Mouse (Mus musculus): ENCODE data around the gene Gse1. TPM values are rescaled to one million over a fixed set of nuclear protein-coding genes. Genes with fewer than 3 reads are reported as not detected.
A peak's percentile ranks its signal among the peaks of the same experiment; 100 is the strongest.

Gene Gse1
- total RNA-seq, 2 experiments from 2014 or later: 105 to 134 TPM

DNA sequence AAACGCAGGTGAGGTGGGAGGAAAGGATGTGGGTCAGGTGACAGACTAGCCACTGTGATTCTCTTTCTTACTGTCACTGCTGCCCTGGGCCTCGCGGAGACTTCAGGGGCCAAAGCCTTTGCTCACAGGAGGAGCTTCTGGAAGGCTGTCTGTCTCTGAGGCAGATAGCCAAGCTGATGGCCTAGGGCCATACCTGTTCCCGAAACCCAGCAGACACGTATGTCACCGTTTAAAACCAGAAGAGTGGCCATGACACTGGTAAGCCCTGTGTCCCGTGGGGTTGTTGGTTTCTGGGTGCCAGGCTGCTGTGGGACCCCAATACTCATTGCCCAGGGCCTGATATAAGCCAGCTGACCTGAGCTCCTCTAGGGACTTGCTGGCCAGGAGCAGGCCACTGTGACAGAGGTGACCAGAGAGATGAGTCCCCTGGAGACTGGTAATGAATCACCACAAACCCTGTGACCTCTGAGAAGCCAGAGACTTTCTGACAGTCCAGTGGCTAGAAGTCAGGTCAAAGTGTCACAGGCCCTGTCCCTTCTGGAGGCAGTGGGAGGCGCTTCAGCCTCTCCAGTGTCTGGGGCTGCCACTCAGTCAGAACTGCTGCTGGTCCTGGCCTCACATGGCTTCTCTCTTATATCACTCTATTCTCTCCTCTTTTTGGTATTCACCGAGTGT lies 253.9 kb downstream of the Gse1 start:
- ATAC-seq (replicated peaks; ENCODE audit: low FRiP score, poor library complexity, severe bottlenecking): no peak

DNA sequence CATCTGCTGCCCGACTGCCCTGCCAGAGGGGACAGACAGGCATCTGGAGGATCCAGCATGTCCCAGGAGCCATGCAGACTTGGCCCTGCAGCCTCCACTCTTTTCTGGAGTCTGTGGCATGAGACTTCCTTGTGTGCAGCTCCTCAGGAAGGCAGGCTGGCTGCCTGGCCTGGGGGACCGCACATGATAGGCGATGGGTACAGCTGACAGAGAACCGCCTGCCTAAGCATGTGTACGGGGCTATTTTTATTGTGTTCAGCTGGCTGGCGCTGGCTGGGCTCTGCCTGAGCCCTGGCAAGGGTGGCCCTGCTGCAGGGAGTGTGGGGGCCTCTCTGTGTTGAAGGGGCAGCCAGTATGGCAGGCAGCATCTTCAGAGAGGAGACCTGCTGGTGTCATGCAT lies 256.2 kb downstream of the Gse1 start:
- ATAC-seq (replicated peaks; ENCODE audit: low FRiP score, poor library complexity, severe bottlenecking): no peak

DNA sequence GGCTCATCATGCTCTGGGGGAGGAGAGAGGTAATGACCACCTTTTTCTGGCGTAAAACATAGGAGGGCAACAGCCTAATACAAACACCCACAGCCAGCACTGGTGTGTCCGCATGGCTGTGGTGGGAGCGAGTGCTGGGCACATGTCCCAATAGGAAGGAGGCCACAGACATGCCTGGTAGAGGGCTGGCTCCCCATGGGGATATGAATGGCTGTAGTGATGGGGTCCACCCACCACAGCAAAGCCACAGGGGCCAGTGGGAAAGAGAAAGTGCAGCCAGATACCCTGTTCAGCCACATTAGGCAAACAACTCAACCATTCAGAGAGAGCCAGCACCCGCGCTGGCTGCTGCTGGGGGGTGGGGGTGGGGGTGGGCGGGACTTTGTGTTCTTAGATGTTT lies 256.9 kb downstream of the Gse1 start:
- no peak for ATAC-seq (replicated peaks; ENCODE audit: low FRiP score, poor library complexity, severe bottlenecking)

DNA sequence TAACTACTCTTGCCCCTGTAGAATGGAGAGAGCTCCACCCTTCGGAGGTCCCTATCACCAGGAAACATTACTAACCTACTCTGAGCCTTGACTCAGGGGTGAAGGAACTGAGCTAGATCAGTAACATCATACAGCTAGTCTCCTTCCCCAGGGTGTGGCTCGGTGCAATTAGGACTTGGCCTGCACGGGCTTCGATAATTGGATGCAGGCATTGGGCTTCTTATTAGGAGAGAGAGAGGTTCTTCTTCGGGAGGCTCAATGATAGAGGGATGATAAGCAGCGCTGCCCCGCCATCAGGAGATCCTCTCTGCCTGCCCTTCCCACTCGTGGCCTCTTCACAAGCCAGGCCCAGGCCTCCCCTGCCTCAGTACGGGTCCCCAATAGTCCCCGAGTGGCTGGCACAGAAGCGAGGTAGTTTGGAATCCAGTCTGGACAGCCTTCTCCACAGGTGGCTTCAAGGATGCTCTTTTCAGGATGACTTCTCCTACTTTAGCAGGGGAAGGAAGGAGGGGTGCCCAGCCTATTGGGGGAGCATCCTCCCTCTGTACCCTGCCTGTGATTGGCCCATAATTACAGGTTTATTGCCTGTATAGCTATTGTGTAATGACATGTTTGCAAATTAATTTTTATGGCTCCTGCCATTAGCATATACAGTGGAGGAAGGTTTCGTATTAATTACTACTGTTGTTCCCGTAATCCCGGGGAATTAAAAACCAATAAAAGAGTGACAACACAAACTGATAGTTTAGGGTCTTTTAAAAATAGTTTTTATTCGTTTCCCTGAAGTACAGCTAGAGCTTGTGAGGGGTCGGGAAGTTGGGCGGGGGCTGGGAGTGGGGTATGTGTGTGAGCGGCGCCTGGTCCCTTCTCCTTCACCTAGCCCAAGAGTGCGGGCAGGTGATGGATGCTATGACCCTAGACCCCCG lies 257.6 kb downstream of the Gse1 start:
- ATAC-seq (replicated peaks; ENCODE audit: low FRiP score, poor library complexity, severe bottlenecking): peak; percentile 68

DNA sequence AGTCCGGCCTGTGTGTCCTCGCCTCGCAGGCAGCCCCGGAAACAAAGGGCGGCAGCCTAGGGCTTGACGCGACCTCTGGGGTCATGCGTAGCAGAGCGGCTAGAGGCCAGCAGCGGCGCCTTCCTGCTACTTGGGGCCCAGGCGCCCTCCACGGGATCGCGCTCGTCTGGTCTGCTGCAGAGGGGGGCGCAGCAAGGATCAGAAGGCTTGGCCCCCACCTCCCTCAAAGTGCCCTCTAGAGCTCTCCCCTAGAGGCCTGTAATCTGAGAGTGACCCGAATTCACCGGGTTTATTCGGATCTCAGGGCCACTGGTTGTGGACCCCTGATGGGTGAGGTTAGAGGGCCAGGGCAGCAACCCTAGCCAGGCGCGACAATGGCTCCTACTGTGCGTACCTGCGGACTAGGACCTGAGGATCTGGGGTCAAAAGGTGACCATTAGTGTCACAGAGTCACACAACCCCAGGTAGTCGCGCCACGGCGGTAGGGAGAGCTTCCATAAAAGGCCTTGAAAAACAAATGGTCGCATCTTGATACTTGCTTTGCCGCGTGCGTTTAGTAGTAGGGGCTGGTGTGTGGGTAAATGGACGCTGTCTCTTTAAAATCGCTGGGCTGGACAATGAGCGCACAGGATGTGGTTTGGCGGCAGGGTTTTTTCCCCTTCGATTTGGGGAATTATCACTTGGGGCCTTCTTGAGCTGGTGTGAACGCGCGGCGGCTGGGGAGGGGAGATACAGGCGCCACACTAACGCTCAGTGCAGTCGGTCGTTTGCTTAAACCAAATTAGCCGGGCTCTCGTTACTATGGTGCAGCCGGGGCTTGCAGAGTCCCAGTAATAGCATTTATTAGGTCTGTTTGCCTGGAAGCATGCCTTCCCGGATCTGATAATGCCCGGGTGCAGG lies 258.5 kb downstream of the Gse1 start:
- ATAC-seq (replicated peaks; ENCODE audit: low FRiP score, poor library complexity, severe bottlenecking): peak; percentile 46

DNA sequence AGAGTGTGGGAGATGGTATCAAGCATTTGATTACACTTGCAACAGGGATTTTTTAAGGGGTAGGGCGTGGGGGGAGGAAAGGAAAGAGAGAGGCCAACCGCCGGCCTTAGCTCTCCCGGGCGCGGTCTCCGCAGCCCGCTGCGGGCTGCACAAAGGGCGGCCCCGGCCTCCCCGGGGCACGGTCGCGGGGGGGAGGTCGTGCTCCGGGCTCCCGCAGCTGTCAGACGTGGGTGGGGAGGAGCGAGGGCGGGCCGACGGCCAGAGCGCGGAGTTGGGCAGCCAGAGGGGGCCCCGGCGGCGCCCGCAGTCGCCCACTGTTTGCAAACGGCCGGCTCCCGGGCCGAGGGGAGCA lies 259.1 kb downstream of the Gse1 start:
- ATAC-seq (replicated peaks; ENCODE audit: low FRiP score, poor library complexity, severe bottlenecking): no peak

DNA sequence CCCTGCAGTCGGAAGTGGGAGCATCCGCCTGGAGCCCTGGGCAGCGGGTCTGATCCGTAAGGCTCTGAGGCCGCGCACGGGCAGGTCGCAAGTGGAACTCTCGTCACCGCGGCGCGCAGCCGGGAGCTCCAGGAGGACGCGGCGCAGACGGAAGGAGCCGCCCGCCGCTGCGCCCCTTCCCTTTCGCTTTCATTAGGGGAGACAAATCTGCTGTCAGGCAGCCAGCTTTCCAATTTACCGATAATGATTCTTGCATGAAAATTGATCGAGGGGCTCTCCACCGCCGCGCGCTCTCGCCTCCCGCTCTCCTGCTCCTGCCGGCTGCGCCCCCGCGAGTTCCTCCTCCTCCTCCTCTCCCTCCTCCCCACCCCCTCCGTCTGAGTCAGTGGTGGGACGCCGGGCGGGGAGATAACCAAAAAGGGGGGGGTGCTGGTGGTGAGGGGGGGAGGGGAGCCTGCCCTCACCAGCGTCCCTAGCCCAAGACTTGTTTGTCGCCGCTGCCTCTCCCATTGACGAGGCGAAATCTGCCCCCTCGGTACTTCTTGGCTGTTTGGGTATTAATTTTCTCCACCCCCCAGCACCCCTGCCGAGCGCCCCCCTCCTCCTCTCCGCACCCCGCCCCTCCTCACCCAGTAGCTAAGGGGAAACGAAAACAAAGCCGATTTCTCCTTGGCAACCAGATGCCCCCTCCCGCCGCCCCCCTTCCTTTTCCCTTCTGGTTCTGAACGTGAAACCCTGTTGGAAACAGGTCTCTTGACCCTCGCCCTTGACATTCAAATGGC lies 259.7 kb downstream of the Gse1 start:
- peak; percentile 27; the same call in 1 of the 2 replicates for ATAC-seq (replicated peaks; ENCODE audit: low FRiP score, poor library complexity, severe bottlenecking)

DNA sequence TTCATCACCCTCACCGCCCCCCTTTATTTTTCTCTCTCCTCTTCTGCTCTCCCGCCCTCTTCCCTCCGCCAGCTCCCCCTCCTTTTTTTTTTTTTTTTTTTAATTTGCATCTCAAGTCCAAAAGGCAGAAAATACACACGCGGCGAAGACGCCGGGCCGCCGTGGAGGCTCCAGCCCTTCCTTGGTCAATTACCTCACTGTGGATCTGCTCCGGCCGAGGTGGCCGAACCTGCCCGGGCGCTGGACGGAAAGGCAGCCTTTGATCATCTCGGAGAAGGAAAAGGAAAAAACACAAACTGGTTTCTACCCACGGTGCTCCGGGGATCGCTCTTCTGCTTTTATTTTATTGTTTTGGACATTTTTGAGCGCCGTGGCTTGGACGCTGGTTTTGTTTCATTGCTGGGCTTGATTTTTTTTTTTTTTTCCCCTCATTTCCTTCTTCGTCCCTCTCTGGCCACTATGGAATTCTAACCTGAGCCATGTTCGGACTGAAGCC lies 260.4 kb downstream of the Gse1 start:
- ATAC-seq (replicated peaks; ENCODE audit: low FRiP score, poor library complexity, severe bottlenecking): no peak

DNA sequence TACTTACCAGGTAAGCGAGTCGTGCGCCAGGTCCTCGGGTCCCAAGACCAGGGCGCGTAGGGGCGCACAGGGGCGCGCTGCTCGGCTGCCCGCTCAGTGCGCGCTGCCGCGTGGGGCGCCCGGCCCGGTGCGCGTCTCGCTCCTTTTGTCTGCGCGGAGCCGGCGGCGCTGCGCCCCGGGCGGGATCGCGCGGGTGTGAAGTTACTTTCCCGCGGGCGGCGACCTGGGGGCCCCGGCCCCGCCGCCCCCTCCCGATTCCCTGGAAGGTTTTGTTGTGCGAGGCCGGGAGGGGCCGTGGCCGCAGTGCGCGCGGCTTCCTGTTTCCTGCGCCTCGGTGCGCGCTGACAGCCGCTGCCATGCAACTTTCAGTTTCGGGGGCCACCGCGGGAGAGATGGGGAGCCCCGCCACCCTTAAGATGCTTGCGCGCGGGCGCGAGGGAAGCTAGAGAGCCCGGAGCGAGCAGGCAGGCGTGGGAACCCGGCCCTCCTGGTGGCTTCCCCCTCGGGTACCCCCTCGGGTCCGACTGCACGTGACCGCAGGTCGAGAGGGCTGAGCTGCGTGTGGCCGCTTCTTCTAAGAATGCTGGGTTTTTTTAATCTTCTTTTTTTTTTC lies 261.0 kb downstream of the Gse1 start:
- no peak for ATAC-seq (replicated peaks; ENCODE audit: low FRiP score, poor library complexity, severe bottlenecking)

DNA sequence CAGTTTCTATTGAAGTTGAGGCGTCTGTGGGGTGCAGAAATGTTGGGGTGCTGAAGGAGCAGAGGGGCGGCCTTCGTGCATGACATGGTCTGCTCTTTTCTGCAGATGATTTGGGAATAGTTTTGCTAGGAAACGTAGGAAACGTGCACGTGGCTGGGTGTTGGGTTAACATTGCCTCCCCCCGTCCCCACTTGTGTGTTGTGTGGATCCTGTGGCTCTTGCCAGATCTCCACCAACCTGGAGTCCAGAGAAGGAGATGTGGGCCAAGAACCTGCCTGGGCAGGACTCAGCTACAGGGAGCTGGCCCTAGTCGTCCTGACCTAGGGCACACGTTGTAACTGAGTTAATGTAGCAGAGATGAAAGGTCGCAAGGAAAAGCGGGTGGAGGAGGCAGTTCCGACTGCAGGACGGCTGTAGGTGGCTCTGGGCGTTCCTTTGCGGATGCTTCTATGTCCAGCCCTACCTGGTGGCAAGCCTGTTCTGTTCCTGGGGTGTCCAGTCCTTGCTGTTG lies 261.6 kb downstream of the Gse1 start:
- ATAC-seq (replicated peaks; ENCODE audit: low FRiP score, poor library complexity, severe bottlenecking): no peak

DNA sequence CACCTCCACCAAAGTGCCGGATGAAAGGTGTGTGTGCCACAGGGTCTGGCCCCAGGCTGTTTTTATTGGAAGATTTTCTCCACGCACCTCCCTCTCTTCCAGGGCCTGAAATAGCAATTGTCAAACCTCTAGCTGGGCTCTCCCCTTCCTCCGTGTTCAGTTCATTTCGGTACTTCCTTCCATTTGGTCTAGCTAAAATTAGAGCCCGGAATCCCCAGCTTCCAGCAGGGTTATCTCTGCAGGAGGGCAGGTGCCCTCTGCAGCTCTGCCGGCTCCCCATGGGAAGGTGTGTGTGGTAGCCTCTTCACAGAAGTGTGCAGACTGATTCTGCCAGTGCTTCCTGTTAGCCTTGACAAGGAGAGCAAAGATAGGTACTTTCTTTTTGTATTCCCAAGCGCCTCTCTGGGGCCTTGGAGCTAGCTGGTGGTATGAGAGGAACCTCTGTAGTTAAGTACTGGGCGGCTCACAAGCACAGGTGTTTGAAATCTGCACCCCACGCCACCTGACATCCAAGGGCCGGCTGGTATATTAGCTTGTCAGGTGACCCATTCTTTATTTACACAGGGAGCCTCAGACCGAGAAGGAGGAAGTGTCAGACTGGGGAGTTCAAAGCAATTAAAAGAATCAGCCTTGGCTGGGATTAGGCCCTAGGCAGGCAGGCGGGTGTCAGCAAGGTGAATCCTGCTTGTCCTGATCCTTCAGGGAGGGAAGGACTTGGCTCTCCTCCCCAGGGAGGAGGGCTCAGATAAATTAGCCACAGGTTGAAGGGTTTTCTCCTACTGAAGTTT lies 262.3 kb downstream of the Gse1 start:
- no peak for ATAC-seq (replicated peaks; ENCODE audit: low FRiP score, poor library complexity, severe bottlenecking)

DNA sequence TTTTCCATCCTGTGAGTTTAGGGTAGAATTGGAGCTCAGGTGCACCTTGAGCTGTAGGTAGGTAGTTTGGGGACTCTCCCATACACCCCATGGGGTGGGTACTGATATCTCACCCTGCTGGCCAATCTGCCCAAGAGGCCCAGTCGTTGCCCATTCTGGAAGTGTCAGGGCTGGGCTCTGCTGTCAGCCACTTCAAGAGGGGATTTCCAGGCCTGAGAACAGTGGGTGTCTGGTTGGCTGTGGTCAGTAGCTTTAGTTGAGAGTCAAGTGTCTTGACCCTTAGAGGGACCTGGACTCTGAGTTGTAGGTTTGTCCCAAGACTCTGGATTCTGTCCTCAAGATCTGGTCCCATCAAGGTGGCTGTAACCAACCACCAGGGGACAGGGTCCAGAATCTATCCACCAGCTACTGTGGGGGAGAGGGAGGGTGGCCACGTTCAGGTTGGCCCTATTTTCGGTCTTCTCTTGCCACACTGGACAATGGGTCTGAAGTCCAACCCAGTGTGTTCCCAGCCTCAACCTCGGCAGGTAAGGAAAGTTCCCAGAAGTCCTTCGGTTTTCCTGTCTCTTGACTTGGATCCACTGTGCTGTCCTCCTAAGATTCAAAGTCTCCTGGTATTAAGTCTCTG lies 263.0 kb downstream of the Gse1 start:
- ATAC-seq (replicated peaks; ENCODE audit: low FRiP score, poor library complexity, severe bottlenecking): peak; percentile 27; the same call in 1 of the 2 replicates

DNA sequence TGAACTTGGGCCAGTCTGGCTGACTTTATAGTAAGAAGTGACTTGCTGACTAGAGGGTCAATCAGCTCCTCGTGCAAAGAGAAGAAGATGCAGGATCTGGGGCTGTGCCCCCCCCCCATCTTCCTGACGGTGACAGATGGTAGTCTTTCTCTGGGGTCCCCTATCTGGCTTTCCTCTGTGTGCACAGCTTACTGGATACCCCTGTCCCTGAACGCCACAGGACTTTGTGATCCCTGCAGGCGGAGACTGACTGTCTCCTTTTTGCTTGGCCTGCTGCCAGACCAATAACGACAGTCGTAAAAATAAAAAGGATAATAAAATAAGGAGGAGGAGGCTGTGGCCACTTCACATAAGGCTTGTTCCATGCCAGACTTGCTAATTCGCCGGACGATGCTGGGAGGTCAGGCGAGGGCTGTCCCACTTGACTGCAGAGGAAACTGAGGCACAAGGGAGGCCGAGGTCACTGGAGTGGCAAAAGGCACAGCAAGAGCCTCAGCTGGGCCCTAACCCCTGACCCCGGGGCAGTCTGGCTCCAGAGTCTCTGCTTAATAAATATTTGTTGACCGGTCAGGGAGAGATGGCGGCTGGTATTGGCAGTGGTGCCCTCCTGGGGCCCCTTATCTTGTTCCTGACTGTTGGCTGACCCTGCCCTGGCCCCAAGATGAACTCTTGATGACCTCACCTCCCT lies 264.1 kb downstream of the Gse1 start:
- no peak for ATAC-seq (replicated peaks; ENCODE audit: low FRiP score, poor library complexity, severe bottlenecking)

DNA sequence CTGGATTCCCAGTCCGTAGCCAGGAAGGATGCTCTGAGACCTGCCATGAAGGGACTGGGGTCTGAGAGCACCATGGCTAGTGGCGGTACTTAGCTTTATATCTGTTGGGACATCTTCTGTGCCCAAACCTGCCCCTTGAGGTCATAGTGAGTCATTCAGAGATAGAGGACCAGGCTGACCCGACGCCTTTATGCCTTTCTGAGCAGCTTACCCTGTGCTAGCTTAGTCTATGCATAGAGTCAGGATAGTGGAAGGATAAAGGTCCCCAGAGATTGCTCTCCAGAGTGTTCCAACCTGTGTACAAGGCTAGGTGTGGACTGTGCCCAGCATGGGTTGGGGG lies 264.6 kb downstream of the Gse1 start:
- ATAC-seq (replicated peaks; ENCODE audit: low FRiP score, poor library complexity, severe bottlenecking): no peak

DNA sequence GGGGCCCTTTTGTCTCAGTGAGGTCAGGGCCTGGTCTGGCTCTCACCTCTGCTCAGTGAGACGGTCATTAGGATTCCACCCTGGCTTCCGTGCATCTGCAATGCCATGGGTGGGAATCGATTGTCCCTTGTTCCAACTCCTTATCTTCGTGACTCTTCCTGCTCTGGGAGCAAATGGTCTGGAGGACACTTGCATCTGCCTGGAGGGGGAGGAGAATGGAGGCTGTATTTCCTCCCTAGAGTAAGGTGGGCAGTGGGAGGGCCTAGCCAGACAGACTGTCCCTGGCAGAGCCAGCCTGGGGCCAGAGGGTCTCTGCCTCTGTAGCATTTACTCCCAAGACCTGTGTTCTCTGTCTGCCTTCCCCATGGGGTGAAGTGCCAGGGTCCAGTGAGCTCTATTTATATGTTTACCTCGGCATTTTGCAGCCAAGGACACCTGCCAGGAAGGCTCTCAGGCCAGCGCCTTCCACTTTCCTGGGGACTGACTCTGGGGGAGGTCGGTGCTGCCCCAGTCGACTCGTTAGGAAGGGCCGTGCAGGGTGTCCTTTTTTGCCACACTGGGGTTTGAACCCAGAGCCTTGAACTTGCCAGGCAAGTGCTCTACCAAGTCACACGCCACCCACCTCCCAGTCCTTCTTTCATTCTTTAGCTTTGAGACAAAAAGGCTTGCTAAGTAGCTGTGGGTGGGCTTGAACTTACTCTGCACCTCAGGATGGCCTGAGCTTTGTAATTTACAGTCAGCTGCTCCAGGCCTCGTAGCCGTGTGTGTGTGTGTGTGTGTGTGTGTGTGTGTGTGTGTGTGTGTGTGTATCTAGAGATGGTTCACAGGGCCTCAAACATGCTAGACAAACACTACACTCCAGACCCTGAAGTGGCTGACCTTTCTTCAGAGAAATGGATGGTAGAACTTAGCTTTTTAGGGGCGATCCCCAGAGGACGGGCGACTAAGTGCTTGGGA lies 265.5 kb downstream of the Gse1 start:
- no peak for ATAC-seq (replicated peaks; ENCODE audit: low FRiP score, poor library complexity, severe bottlenecking)

DNA sequence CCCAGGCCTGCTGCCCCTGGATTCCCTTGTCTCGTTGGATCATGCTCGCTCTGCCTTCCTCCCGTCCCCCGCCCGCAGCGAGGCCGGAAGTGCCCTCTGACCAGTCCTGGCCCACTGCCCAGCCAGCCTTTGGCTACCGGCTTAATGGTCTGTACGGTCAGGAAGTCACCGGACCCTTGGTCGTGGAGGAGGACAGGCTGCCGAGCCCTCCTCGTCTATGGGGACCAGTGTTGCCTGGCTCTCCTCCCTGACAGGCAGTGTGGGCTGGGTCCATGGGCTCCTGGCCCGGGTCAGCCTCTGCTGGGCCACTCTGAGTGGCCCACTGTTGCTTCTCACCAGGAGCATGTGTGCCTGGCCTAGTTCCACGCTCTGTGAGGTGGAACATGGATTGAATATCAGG lies 266.6 kb downstream of the Gse1 start:
- no peak for ATAC-seq (replicated peaks; ENCODE audit: low FRiP score, poor library complexity, severe bottlenecking)

All from erythroid progenitor cell, adult 5-6 weeks (primary cell).